Mouse (Mus musculus) forelimb bud, embryonic 11.5 days (tissue): ENCODE data around the gene Olfr1160.
"Not testable (repeated sequence)": the region's sequence is repeated elsewhere in the genome, so short reads cannot be mapped to it uniquely, and the experiment has no call there.

ENCODE experiments used
- DNase-seq: peaks from one replicate; pipeline ENCODE4 v3.0.0-alpha.2; 2012; ENCODE audit warnings: low read depth, low spot score

Gene Olfr1160

GRCm38 (mm10) chr2:88007515-88008318 lies at the start of gene Olfr1160:
TSS of gene Olfr1160 (minus strand) at chr2:88008268.
- no peak for DNase-seq

GRCm38 (mm10) chr2:88051029-88051428 lies 43.0 kb upstream of the Olfr1160 start, which contains the start of gene Olfr1162:
TSS of gene Olfr1162 (minus strand) at chr2:88051129.
- no peak for DNase-seq

- DNase-seq = no peak
Observed at GRCm38 (mm10) chr2:88037599-88037998, 29.5 kb upstream of the Olfr1160 start, which contains the start of gene Olfr73. TSS of gene Olfr73 (minus strand) at chr2:88037699.

- not testable (repeated sequence) for DNase-seq
Observed at GRCm38 (mm10) chr2:88022474-88022873, 14.4 kb upstream of the Olfr1160 start, which contains the start of gene Olfr1161. TSS of gene Olfr1161 (plus strand) at chr2:88022774.

- no peak for DNase-seq
Observed at GRCm38 (mm10) chr2:87989813-87990212, 18.3 kb downstream of the Olfr1160 start, which contains the start of gene Olfr1158. TSS of gene Olfr1158 (plus strand) at chr2:87990113.

GRCm38 (mm10) chr2:87974563-87974962 lies 33.5 kb downstream of the Olfr1160 start, which contains the start of gene Olfr74:
TSS of gene Olfr74 (minus strand) at chr2:87974663.
- DNase-seq = no peak

GRCm38 (mm10) chr2:87968199-87968598 lies 39.9 kb downstream of the Olfr1160 start, which contains the start of gene Olfr1157:
TSS of gene Olfr1157 (minus strand) at chr2:87968299.
- DNase-seq = no peak

GRCm38 (mm10) chr2:87953000-87953399 lies 55.1 kb downstream of the Olfr1160 start, which contains the start of gene Olfr1156:
TSS of gene Olfr1156 (minus strand) at chr2:87953100.
- no peak for DNase-seq
